Mouse (Mus musculus): ENCODE data around the gene Dusp18. TPM values are rescaled to one million over a fixed set of nuclear protein-coding genes. Genes with fewer than 3 reads are reported as not detected.

The Dusp18 gene
- polyA plus RNA-seq, 1 experiment, result 2.2 TPM

GRCm38 (mm10) chr11:3883711-3884110 lies 11.3 kb upstream of the Dusp18 start:
- Histone ChIP-seq H3K4me1 (ENCODE audit: control insufficient read depth, insufficient read depth, low read length) (peaks cover 19% of the 10 kb centered on the region), H3K27ac (ENCODE audit: insufficient read depth, low read depth, low read length) (no peak overlapping the region), H3K4me3 (ENCODE audit: insufficient read depth, low read length) (no peak overlapping the region)
- TF ChIP-seq CTCF (IDR thresholded peaks at IDR 0.05; ENCODE audit: low read depth, low read length) (no peak), POLR2A (IDR thresholded peaks at IDR 0.05; ENCODE audit: borderline replicate concordance, low read depth, low read length) (no peak)

- no peak overlapping the region for H3K27ac ChIP-seq (ENCODE audit: insufficient read depth, low read depth, low read length)
- H3K4me3 ChIP-seq (ENCODE audit: insufficient read depth, low read length), result no peak overlapping the region
- TF ChIP-seq POLR2A (IDR thresholded peaks at IDR 0.05; ENCODE audit: borderline replicate concordance, low read depth, low read length), result no peak
- TF ChIP-seq CTCF (IDR thresholded peaks at IDR 0.05; ENCODE audit: low read depth, low read length), result no peak
- H3K4me1 ChIP-seq (ENCODE audit: control insufficient read depth, insufficient read depth, low read length), result peaks cover 33% of the 10 kb centered on the region
Measured at GRCm38 (mm10) chr11:3887331-3887730, 7.7 kb upstream of the Dusp18 start.

GRCm38 (mm10) chr11:3893970-3894369 lies 1.1 kb upstream of the Dusp18 start:
- TF ChIP-seq POLR2A (IDR thresholded peaks at IDR 0.05; ENCODE audit: borderline replicate concordance, low read depth, low read length) (no peak), CTCF (IDR thresholded peaks at IDR 0.05; ENCODE audit: low read depth, low read length) (no peak)
- Histone ChIP-seq H3K4me1 (ENCODE audit: control insufficient read depth, insufficient read depth, low read length) (peaks cover 34% of the 10 kb centered on the region), H3K27ac (ENCODE audit: insufficient read depth, low read depth, low read length) (no peak overlapping the region), H3K4me3 (ENCODE audit: insufficient read depth, low read length) (no peak overlapping the region)

- no peak for TF ChIP-seq CTCF (IDR thresholded peaks at IDR 0.05; ENCODE audit: low read depth, low read length)
- no peak for TF ChIP-seq POLR2A (IDR thresholded peaks at IDR 0.05; ENCODE audit: borderline replicate concordance, low read depth, low read length)
- Histone ChIP-seq H3K27ac (ENCODE audit: insufficient read depth, low read depth, low read length) (no peak overlapping the region), H3K4me1 (ENCODE audit: control insufficient read depth, insufficient read depth, low read length) (peaks cover 27% of the 10 kb centered on the region), H3K4me3 (ENCODE audit: insufficient read depth, low read length) (peak overlapping the region; percentile 61)
Measured at GRCm38 (mm10) chr11:3895458-3895857, 418 bp downstream of the Dusp18 start.

- peaks cover 23% of the 10 kb centered on the region for H3K4me1 ChIP-seq (ENCODE audit: control insufficient read depth, insufficient read depth, low read length)
- no peak overlapping the region for H3K4me3 ChIP-seq (ENCODE audit: insufficient read depth, low read length)
- TF ChIP-seq POLR2A (IDR thresholded peaks at IDR 0.05; ENCODE audit: borderline replicate concordance, low read depth, low read length) (no peak), CTCF (IDR thresholded peaks at IDR 0.05; ENCODE audit: low read depth, low read length) (no peak)
- no peak overlapping the region for H3K27ac ChIP-seq (ENCODE audit: insufficient read depth, low read depth, low read length)
Measured at GRCm38 (mm10) chr11:3895933-3896332, 893 bp downstream of the Dusp18 start.

GRCm38 (mm10) chr11:3900296-3900695 lies 5.3 kb downstream of the Dusp18 start:
- H3K4me1 ChIP-seq (ENCODE audit: control insufficient read depth, insufficient read depth, low read length), result peaks cover 32% of the 10 kb centered on the region
- no peak overlapping the region for H3K4me3 ChIP-seq (ENCODE audit: insufficient read depth, low read length)

GRCm38 (mm10) chr11:3902516-3902915 lies 7.5 kb downstream of the Dusp18 start:
- peaks cover 33% of the 10 kb centered on the region for H3K4me1 ChIP-seq (ENCODE audit: control insufficient read depth, insufficient read depth, low read length)
- TF ChIP-seq CTCF (IDR thresholded peaks at IDR 0.05; ENCODE audit: low read depth, low read length), result no peak
- no peak for TF ChIP-seq POLR2A (IDR thresholded peaks at IDR 0.05; ENCODE audit: borderline replicate concordance, low read depth, low read length)
- no peak overlapping the region for H3K27ac ChIP-seq (ENCODE audit: insufficient read depth, low read depth, low read length)
- no peak overlapping the region for H3K4me3 ChIP-seq (ENCODE audit: insufficient read depth, low read length)

More at GRCm38 (mm10) chr11:3900296-3900695, 5.3 kb downstream of the Dusp18 start:
- TF ChIP-seq CTCF (IDR thresholded peaks at IDR 0.05; ENCODE audit: low read depth, low read length) (no peak), POLR2A (IDR thresholded peaks at IDR 0.05; ENCODE audit: borderline replicate concordance, low read depth, low read length) (no peak)
- no peak overlapping the region for H3K27ac ChIP-seq (ENCODE audit: insufficient read depth, low read depth, low read length)

GRCm38 (mm10) chr11:3903046-3903445 lies 8.0 kb downstream of the Dusp18 start:
- no peak for TF ChIP-seq CTCF (IDR thresholded peaks at IDR 0.05; ENCODE audit: low read depth, low read length)
- TF ChIP-seq POLR2A (IDR thresholded peaks at IDR 0.05; ENCODE audit: borderline replicate concordance, low read depth, low read length), result no peak
- no peak overlapping the region for H3K4me3 ChIP-seq (ENCODE audit: insufficient read depth, low read length)
- H3K4me1 ChIP-seq (ENCODE audit: control insufficient read depth, insufficient read depth, low read length), result peaks cover 33% of the 10 kb centered on the region
- H3K27ac ChIP-seq (ENCODE audit: insufficient read depth, low read depth, low read length), result no peak overlapping the region

- TF ChIP-seq CTCF (IDR thresholded peaks at IDR 0.05; ENCODE audit: low read depth, low read length), result no peak
- TF ChIP-seq POLR2A (IDR thresholded peaks at IDR 0.05; ENCODE audit: borderline replicate concordance, low read depth, low read length), result no peak
- Histone ChIP-seq H3K27ac (ENCODE audit: insufficient read depth, low read depth, low read length) (no peak overlapping the region), H3K4me3 (ENCODE audit: insufficient read depth, low read length) (no peak overlapping the region), H3K4me1 (ENCODE audit: control insufficient read depth, insufficient read depth, low read length) (peaks cover 46% of the 10 kb centered on the region)
Measured at GRCm38 (mm10) chr11:3904673-3905072, 9.6 kb downstream of the Dusp18 start.

GRCm38 (mm10) chr11:3905446-3905845 lies 10.4 kb downstream of the Dusp18 start:
- TF ChIP-seq CTCF (IDR thresholded peaks at IDR 0.05; ENCODE audit: low read depth, low read length) (no peak), POLR2A (IDR thresholded peaks at IDR 0.05; ENCODE audit: borderline replicate concordance, low read depth, low read length) (no peak)
- peaks cover 51% of the 10 kb centered on the region for H3K4me1 ChIP-seq (ENCODE audit: control insufficient read depth, insufficient read depth, low read length)
- no peak overlapping the region for H3K4me3 ChIP-seq (ENCODE audit: insufficient read depth, low read length)
- H3K27ac ChIP-seq (ENCODE audit: insufficient read depth, low read depth, low read length), result no peak overlapping the region

GRCm38 (mm10) chr11:3909236-3909635 lies 14.2 kb downstream of the Dusp18 start:
- Histone ChIP-seq H3K27ac (ENCODE audit: insufficient read depth, low read depth, low read length) (no peak overlapping the region), H3K4me1 (ENCODE audit: control insufficient read depth, insufficient read depth, low read length) (peaks cover 43% of the 10 kb centered on the region), H3K4me3 (ENCODE audit: insufficient read depth, low read length) (no peak overlapping the region)
- TF ChIP-seq CTCF (IDR thresholded peaks at IDR 0.05; ENCODE audit: low read depth, low read length) (no peak), POLR2A (IDR thresholded peaks at IDR 0.05; ENCODE audit: borderline replicate concordance, low read depth, low read length) (no peak)
